Comparison of ENCODE assay signal across 19 mouse cellular contexts in the genomic region with DNA sequence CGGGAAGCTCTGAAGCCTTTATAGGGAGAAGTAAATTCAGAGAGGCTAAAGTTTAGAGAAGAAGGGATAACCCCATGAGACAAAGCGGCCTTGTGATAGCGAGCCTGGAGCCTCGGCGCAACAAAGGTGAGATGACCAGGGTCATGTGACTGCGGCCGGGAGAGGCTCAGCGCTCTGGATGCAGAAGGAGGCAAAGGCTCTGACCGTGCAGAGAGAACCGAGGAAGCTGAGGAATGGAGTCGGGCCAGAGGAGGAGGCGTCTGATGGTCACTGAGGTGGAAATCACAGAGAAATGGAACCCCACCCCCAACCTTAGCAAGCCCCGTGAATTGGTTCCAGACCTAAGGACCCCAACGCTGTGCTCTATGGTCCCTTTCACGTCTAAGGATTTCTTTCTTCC. TPM values are rescaled to one million over a fixed set of nuclear protein-coding genes. Genes with fewer than 3 reads are reported as not detected.
DNase-seq lines count a peak whose midpoint lies in the region.
"Had no signal": no experiment of that assay in that cellular context is flagged by ENCODE, and none has a peak within 500 bp of the region (broad histone marks: within the 10 kb centered on the region; RNA-seq: fewer than 3 reads in every experiment).

No protein-coding gene starts in this region.

- H3K4me3 ChIP-seq in heart, embryonic 10.5 days, result no peak overlapping the region
- no peak overlapping the region for H3K4me3 ChIP-seq in limb, embryonic 10.5 days
- H3K4me3 ChIP-seq: embryonic facial prominence, embryonic 12.5 days; embryonic facial prominence, embryonic 15.5 days; forebrain, embryonic 13.5 days; hindbrain, embryonic 10.5 days; hindbrain, embryonic 13.5 days; intestine, embryonic 15.5 days had no signal

- peak; percentile 56 for DNase-seq in heart, embryonic 10.5 days (ENCODE audit: low spot score)
- no peak for DNase-seq in heart, adult 8-10 months (ENCODE audit: low spot score)
- DNase-seq in ZHBTc4 (ENCODE audit: low read depth, low spot score), result peak; percentile 21
- peak; percentile 19 for DNase-seq in limb, embryonic 10.5 days (ENCODE audit: low spot score)
- DNase-seq in layer of hippocampus, adult 9-10 months (ENCODE audit: low spot score), result no peak
- no peak for DNase-seq in gastrocnemius, postnatal 25 days
- DNase-seq: adrenal gland, postnatal 10 days; adrenal gland, postnatal 36 days; cerebellum, adult 18-20 months; cerebellum, adult 9-10 months; cerebellum, postnatal 14 days; gastrocnemius, postnatal 10 days; heart, adult 18-20 months had no signal

- 85% methylated on average over 15 of the region's 15 CpGs for WGBS in heart, embryonic 10.5 days
- WGBS in limb, embryonic 10.5 days, result 90% methylated on average over 15 of the region's 15 CpGs

- H3K27me3 ChIP-seq in heart, embryonic 10.5 days (ENCODE audit: insufficient read depth, poor library complexity, severe bottlenecking), result no peaks in the 10 kb centered on the region
- no peaks in the 10 kb centered on the region for H3K27me3 ChIP-seq in limb, embryonic 10.5 days (ENCODE audit: low read depth, poor library complexity, severe bottlenecking)
- H3K27me3 ChIP-seq: embryonic facial prominence, embryonic 12.5 days; embryonic facial prominence, embryonic 15.5 days; intestine, embryonic 15.5 days had no signal

- H3K4me1 ChIP-seq in heart, embryonic 10.5 days, result peaks cover 15% of the 10 kb centered on the region
- H3K4me1 ChIP-seq in limb, embryonic 10.5 days, result no peaks in the 10 kb centered on the region
- H3K4me1 ChIP-seq: embryonic facial prominence, embryonic 12.5 days; embryonic facial prominence, embryonic 15.5 days; forebrain, embryonic 13.5 days; hindbrain, embryonic 13.5 days; intestine, embryonic 15.5 days had no signal

- no peaks in the 10 kb centered on the region for H3K9me3 ChIP-seq in heart, embryonic 10.5 days
- no peaks in the 10 kb centered on the region for H3K9me3 ChIP-seq in limb, embryonic 10.5 days (replicated peaks)
- H3K9me3 ChIP-seq: embryonic facial prominence, embryonic 12.5 days; embryonic facial prominence, embryonic 15.5 days; hindbrain, embryonic 10.5 days; hindbrain, embryonic 13.5 days; intestine, embryonic 15.5 days had no signal

- no peaks in the 10 kb centered on the region for H3K36me3 ChIP-seq in heart, embryonic 10.5 days
- H3K36me3 ChIP-seq in limb, embryonic 10.5 days, result no peaks in the 10 kb centered on the region
- H3K36me3 ChIP-seq: embryonic facial prominence, embryonic 12.5 days; embryonic facial prominence, embryonic 15.5 days; hindbrain, embryonic 10.5 days; hindbrain, embryonic 13.5 days; intestine, embryonic 15.5 days had no signal

- no peak overlapping the region for H3K27ac ChIP-seq in heart, embryonic 10.5 days
- no peak overlapping the region for H3K27ac ChIP-seq in limb, embryonic 10.5 days
- H3K27ac ChIP-seq: embryonic facial prominence, embryonic 12.5 days; embryonic facial prominence, embryonic 15.5 days; forebrain, embryonic 13.5 days; hindbrain, embryonic 10.5 days; hindbrain, embryonic 13.5 days; intestine, embryonic 15.5 days had no signal

RNA-seq across cellular contexts. Expression of gene Vangl1, which starts 7.8 kb away (rescaled TPM):
- 26.5 and 32.8 TPM in 2 replicates for polyA plus RNA-seq in heart, embryonic 10.5 days (2016; fragmentation: Nextera tagmentation; extraction: Ambion mirVana)
- total RNA-seq in heart, adult 8-10 months (2022), result 10 to 100 TPM; 10.3 to 14.0 (median 11.1) TPM
- 11.8 and 14.8 TPM in 2 replicates for polyA plus RNA-seq in limb, embryonic 10.5 days (2016; fragmentation: Nextera tagmentation; extraction: Ambion mirVana)
- 1 to 10 TPM; 3.3 to 4.6 TPM for total RNA-seq in gastrocnemius, postnatal 25 days (2021)

Comparison
In these comparisons a context has a peak if more than half of its experiments do, and no peak if none do; other contexts are left out.
1. DNase-seq: peak in heart, embryonic 10.5 days (single experiment), ZHBTc4 (single experiment) and limb, embryonic 10.5 days (single experiment); none in heart, adult 8-10 months (single experiment), layer of hippocampus, adult 9-10 months (single experiment) and gastrocnemius, postnatal 25 days (single experiment).